Mouse (Mus musculus) adrenal gland, adult 18-20 months (tissue): ENCODE measurements at regions not wholly inside any gene's neighbourhood (a gene's known extent, or its start where the extent isn't known, plus 50 kb on each side); places are given as distances from the start of the nearest gene placed in this dataset.

ENCODE experiments used
- DNase-seq, 2 experiments: peaks; one replicate each; pipeline ENCODE4 v3.0.0; 2021 to 2022; ENCODE audit warnings: low spot score in 2 of 2

DNA sequence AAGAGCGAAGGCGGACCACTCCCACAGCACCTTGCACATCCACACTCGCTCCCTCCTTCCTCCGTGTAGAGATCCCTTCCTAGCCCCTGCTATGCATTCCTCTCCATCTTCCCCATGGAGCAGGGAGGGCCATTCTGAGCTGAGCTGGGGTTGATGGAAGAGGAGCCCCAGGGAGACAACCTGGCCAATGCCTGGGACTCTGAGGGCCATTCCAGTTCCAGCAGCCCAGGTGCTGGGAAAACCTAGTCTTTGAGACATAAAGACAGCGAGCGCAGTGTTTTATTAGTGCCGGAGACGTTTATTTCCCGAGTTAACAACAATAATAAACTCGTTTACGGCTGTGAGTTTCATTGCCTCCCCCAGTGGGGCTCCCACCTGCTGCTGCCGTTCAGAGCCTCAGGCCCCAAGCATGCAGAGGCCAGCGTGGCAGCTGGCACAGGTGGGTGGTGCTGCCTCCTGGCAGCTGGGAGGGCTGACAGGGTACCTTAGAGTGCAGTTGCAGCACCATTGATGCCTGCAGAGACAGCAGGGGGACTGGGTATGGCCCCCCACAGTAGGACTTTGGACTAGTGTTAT lies 287.4 kb upstream of the Tle3 start:
- no peak for DNase-seq

- no peak for DNase-seq
These were observed 285.1 kb upstream of the Tle3 start for GRCm38 (mm10) chr9:61087035-61087434.

GRCm38 (mm10) chr9:61089066-61089686 lies 283.0 kb upstream of the Tle3 start:
- no peak for DNase-seq

DNA sequence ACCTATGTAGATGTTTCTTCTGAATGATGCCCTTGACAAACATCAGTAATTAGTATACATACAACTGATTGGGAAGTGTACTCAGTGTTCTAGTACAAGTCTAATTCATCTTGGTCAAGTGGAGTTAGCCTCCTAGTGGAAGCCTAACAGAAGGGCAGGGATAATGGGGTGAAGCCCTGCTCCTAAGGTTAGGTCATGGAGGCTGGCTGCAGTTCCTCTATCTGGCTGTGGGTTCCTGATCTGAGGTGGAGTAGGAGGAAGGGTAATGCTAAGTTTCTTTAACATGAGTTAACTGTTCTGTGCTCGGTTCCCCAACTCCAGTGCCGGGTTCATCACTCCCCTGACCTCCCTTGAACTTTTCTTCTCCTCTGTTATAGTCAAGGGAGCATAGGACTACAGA lies 281.1 kb upstream of the Tle3 start:
- no peak for DNase-seq

DNA sequence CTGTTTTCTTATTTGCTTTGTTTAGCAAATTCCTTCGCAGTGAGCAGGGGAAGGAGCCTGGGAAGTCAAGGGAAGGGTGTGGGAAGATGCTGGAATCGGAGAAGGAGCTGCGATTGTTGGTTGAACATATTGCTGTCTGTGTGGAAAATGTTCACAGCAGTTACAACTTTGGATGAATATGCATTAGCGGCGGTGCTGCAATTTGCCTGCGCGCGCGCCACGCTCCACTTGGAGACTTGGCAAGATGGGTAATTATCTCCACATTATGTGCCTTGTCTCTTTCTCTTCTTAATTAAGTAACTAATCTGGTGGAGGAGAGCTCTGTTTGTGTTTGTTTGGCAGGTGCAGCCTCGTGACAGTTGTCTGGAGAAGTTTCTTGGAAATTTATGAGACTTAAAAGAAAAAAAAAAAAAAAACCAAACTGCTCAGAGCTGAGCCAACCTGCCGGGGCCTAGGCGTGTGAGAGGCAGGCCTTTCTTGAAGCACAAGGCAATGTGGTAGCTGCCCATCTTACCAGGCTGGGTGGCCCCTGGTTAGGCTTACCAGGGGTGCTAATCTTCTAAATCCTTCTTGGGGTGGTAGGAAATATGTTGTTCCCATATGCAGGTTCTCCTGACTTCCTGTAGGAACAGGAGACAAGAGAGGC lies 279.2 kb upstream of the Tle3 start:
- no peak for DNase-seq

GRCm38 (mm10) chr9:61095069-61095775 lies 276.9 kb upstream of the Tle3 start:
- no peak for DNase-seq

- no peak for DNase-seq
These were observed 270.3 kb upstream of the Tle3 start for GRCm38 (mm10) chr9:61101741-61102450.

- no peak for DNase-seq
These were observed 269.5 kb upstream of the Tle3 start for GRCm38 (mm10) chr9:61102451-61103358.

DNA sequence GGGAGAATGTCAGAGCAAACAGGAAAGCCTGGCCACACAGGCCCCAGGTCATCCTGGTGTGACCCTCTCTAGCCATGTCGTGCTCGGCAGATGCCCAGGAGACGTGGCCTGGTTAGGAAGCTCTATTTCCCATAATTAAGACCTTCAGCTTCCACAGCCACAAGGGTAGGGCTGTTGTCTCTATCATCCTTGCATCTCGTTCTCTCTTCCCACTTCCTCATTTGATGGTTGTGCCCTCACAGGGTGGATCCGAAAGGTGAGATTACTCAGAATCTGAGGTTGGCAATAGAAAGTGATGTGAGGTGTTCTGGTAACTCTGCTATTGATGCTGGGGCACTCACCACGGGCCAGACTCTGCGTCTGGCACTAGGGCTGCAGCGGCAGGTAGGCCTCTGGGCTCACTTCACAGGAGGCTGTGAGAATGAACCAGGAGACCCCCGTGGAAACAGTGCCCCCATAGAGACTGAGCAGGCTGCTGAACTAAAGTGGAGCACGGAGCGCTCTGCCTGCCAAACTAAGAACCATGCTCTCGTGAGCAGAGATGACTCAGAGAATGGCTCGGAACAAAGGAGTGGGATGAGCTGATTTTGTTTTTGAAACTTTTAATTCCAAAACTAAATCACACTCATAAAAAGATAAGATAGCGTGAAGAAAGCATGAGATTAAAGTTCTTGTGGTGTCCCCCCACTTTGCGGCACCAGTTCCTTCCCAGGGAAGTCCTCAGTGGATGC lies 266.5 kb upstream of the Tle3 start:
- no peak for DNase-seq

DNA sequence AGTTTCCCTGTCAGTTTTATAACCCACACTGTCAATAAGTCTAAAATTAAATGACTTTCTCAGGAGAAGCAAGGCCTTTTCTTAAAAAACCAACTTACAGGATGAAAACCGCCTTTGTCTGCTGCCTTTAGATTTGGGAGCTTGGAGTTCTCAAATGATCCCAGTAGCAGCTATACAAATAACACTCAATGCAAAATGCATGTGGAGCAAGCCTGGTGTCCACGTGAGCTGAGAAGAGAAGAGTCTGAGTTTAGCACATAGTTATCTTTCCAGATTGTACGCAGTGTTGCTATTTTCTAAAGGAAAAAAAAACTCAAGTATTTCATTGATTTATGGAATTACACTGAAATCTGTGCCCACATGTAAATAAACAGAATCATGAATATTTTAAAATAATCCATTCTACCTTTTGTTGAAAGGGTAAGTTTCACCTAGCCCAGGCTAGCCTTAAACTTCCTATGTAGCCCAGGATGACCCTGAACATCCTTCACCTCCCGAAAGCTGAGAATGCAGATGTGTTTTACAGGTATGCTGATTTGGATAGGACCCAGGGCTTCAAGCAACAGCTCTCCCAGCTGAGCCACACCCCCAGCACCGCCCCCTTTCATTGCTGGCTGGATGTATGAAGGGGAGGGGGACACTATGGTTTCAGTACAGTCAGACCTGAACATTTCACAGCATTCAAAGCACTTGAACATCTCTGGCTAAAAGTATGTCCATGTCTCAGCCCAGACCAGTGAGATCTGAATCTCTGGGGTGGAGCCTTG lies 262.5 kb upstream of the Tle3 start:
- DNase-seq: no peak

- no peak for DNase-seq
These were observed 261.0 kb upstream of the Tle3 start for GRCm38 (mm10) chr9:61111206-61111605.

GRCm38 (mm10) chr9:61111733-61112415 lies 260.3 kb upstream of the Tle3 start:
- DNase-seq: no peak

DNA sequence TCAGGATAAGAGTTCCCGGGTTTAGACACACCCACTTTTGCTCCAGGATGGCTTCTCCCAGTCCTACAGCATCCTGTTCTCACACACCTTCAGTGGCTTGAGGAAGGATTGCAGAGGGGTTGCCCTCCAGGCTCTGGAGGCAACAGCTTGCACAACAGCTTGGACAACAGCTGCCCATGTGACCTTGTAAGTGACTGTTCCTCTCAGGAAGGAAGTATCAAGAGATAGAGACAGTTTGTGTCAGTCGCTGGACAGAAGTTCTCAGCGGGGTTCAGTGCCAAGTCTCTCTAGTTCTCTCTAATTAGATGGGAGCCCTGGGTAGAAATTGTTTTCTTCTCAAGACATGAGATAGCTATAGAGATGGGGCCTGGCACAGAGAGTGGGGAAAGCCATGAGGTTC lies 252.9 kb upstream of the Tle3 start:
- DNase-seq: no peak

DNA sequence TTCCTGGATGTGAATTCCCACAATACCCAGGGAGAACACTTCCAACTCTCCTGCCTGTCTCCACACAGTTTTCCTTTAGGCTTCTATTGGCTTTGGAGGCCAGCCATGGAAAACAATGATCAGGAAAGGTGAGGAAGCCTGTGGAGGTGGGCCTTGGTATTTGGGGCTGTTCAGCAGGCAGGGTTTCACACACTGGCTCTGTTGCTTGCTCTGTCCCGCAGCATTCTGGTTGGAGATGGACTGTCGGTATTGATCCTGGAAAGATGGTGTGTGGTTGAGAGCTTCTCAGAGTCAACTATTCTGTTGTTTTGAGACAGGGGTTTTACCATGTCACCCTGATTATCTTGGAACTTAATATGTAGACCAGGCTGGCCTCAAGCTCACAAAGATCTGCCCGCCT lies 251.6 kb upstream of the Tle3 start:
- no peak for DNase-seq

- peak in 1 of 2 experiments; percentile 8 for DNase-seq
These were observed 251.2 kb upstream of the Tle3 start for GRCm38 (mm10) chr9:61120931-61121391.

GRCm38 (mm10) chr9:61123431-61123830 lies 248.7 kb upstream of the Tle3 start:
- no peak for DNase-seq

DNA sequence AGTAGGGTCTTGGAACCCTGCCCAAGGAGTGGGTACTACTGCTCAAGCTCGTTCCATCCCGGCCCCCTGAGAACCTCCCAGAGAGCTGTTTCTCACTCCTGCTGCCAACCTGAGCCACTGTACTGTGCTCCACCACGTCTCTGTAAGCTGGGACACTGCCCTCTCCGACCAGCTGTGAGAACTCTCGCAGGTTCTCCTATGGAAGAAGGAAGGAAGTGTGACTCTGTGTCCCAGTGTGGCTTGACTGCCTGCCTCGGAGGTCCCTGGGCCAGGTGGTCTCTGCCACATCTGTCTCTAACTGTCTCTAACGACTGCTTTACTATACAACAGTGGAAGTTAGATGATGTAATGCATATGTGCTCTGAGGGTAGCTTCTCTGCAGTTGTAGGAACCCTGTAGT lies 246.4 kb upstream of the Tle3 start:
- DNase-seq: no peak

- DNase-seq: no peak
These were observed 244.1 kb upstream of the Tle3 start for GRCm38 (mm10) chr9:61128077-61128476.
